Mouse (Mus musculus) thymus, adult 2 months (tissue): Measurements from ENCODE around the gene Sema6d.

Source experiments
- CTCF ChIP-seq: fragments of 200-500 bp; IDR thresholded peaks from 2 replicates; pipeline ENCODE4 v1.5.1; 2012; ENCODE audit warnings: mild to moderate bottlenecking, control low read depth, low read length, moderate library complexity, borderline replicate concordance; ENCODE audit not compliant: control insufficient read depth, poor library complexity, insufficient read depth; ENCODE audit errors: extremely low read depth
- POLR2A ChIP-seq: fragments of 200-500 bp; IDR thresholded peaks from 2 replicates; pipeline ENCODE4 v1.6.1; 2012; ENCODE audit warnings: mild to moderate bottlenecking, low read length, control low read depth, moderate library complexity; ENCODE audit not compliant: control insufficient read depth, poor library complexity, insufficient read depth; ENCODE audit errors: extremely low read depth

DNA sequence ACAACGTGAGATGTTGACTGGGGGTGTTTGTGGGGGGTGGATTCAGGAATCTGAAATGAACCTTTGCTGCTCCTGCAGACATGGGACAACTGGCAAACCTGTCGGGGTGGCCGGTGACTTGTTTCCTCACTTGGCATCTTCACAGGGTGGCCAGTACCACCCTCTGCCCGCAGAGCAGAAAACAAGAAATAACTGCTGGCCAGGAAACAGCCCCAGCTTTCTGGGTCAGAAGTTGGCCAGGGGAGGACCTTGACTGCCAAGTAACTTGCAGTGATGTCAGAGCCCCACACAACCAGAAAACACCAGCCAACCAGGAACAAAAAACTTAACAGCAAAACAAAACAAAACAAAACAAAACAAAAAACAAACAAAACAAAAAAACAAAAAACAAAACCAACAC, 518.8 kb downstream of the Sema6d start:
- TF ChIP-seq CTCF (no peak), POLR2A (no peak)
